Mouse (Mus musculus) mouse embryonic stem cell (cell line): ENCODE results near the gene Lipe.

ENCODE experiments used
- in situ Hi-C, 2 experiments: fragments of 300-500 bp; cut with MboI; formaldehyde crosslinking; loops; 1 replicate in 1 of 2; 3 replicates in 1 of 2; pipeline ENCODE4 v1.14.3; 2019 to 2020; ENCODE audit warnings: low sequenced_read_pairs in 2 of 2, low pct_unique_long_range_greater_than_20kb in 1 of 2, mixed read lengths in 1 of 2; ENCODE audit not compliant: unreplicated experiment in 1 of 2

Lipe gene

GRCm38 (mm10) chr7:25398610-25399009, at the start of gene Lipe:
TSS of gene Lipe (minus strand) at chr7:25398710.
- in situ Hi-C loops, result loop anchor here in 1 of 2 experiments (25.0 kb wide), 1 partner anchor 411 kb away; no protein-coding TSS in a partner anchor

GRCm38 (mm10) chr7:25440816-25441153, 42.3 kb upstream of the Lipe start:
- in situ Hi-C loops, result no loop called here

- in situ Hi-C loops, result no loop called here
Measured at GRCm38 (mm10) chr7:25439978-25440815, 41.7 kb upstream of the Lipe start.

GRCm38 (mm10) chr7:25439124-25439822, 40.8 kb upstream of the Lipe start:
- in situ Hi-C loops, result no loop called here

- in situ Hi-C loops, result no loop called here
Measured at GRCm38 (mm10) chr7:25436704-25437103, 38.2 kb upstream of the Lipe start.

GRCm38 (mm10) chr7:25436226-25436625, 37.7 kb upstream of the Lipe start:
- in situ Hi-C loops, result no loop called here

- in situ Hi-C loops, result no loop called here
Measured at GRCm38 (mm10) chr7:25435546-25435851, 37.0 kb upstream of the Lipe start.

- in situ Hi-C loops, result no loop called here
Measured at GRCm38 (mm10) chr7:25434654-25435545, 36.4 kb upstream of the Lipe start.

- in situ Hi-C loops, result no loop called here
Measured at GRCm38 (mm10) chr7:25433781-25434560, 35.5 kb upstream of the Lipe start.

- in situ Hi-C loops, result no loop called here
Measured at GRCm38 (mm10) chr7:25433007-25433541, 34.6 kb upstream of the Lipe start.

- in situ Hi-C loops, result no loop called here
Measured at GRCm38 (mm10) chr7:25432381-25432780, 33.9 kb upstream of the Lipe start.

- in situ Hi-C loops, result loop anchor here (5.0 kb wide), 3 partner anchors 47 to 167 kb away; partner anchors contain the start of gene Ceacam1 (in 1 of the 2)
Measured at GRCm38 (mm10) chr7:25429886-25430784, 31.6 kb upstream of the Lipe start.

GRCm38 (mm10) chr7:25428321-25428720, 29.8 kb upstream of the Lipe start:
- in situ Hi-C loops, result loop anchor here (5.0 kb wide), 3 partner anchors 49 to 169 kb away; partner anchors contain the start of gene Ceacam1 (in 1 of the 2)

- in situ Hi-C loops, result loop anchor here (5.0 kb wide), 3 partner anchors 50 to 170 kb away; partner anchors contain the start of gene Ceacam1 (in 1 of the 2)
Measured at GRCm38 (mm10) chr7:25427144-25427543, 28.6 kb upstream of the Lipe start.

GRCm38 (mm10) chr7:25426380-25426779, 27.9 kb upstream of the Lipe start:
- in situ Hi-C loops, result loop anchor here (5.0 kb wide), 3 partner anchors 51 to 171 kb away; partner anchors contain the start of gene Ceacam1 (in 1 of the 2)

- in situ Hi-C loops, result loop anchor here in 1 of 2 experiments (5.0 kb wide), 1 partner anchor 173 kb away; no protein-coding TSS in a partner anchor
Measured at GRCm38 (mm10) chr7:25424429-25424828, 25.9 kb upstream of the Lipe start.
